Mouse (Mus musculus): ENCODE results near the gene Tcte1. TPM values are rescaled to one million over a fixed set of nuclear protein-coding genes. Genes with fewer than 3 reads are reported as not detected.

The Tcte1 gene
- polyA plus RNA-seq (2012; rRNA removed): 0.04 and 0.10 TPM in 2 replicates

GRCm38 (mm10) chr17:45523263-45523662, at the start of gene Tcte1:
Gene Tcte1 (plus strand): TSS chr17:45523434.

GRCm38 (mm10) chr17:45474669-45475465, 48.4 kb upstream of the Tcte1 start, which contains the start of gene Spats1:
Gene Spats1 (minus strand): TSS chr17:45475415.

GRCm38 (mm10) chr17:45506700-45507189, 16.5 kb upstream of the Tcte1 start, which contains the start of gene Aars2:
Gene Aars2 (plus strand): TSS chr17:45506841.

GRCm38 (mm10) chr17:45549617-45550181, 26.5 kb downstream of the Tcte1 start, which contains the start of gene Tmem151b:
Gene Tmem151b (minus strand): TSS chr17:45549677.

GRCm38 (mm10) chr17:45555452-45556106, 32.3 kb downstream of the Tcte1 start, which contains the start of gene Nfkbie:
Gene Nfkbie (plus strand): TSS chr17:45555703.

GRCm38 (mm10) chr17:45563655-45564530, 40.7 kb downstream of the Tcte1 start, which contains the start of gene Slc35b2:
Gene Slc35b2 (plus strand): TSS chr17:45563874.

GRCm38 (mm10) chr17:45573087-45573779, 50.0 kb downstream of the Tcte1 start, which contains the start of gene Hsp90ab1:
Gene Hsp90ab1 (minus strand): TSS chr17:45573271.

Other genes starting within 250 kb of the Tcte1 start
- 51.3 and 57.5 TPM in 2 replicates for gene Cdc5l, start 89.7 kb upstream of the Tcte1 start, polyA plus RNA-seq (2012; rRNA removed)
- gene Spats1, start 48.0 kb upstream of the Tcte1 start, polyA plus RNA-seq (2012; rRNA removed): 0.18 and 0.45 TPM in 2 replicates
- gene Aars2, start 16.6 kb upstream of the Tcte1 start, polyA plus RNA-seq (2012; rRNA removed): 21.9 and 24.1 TPM in 2 replicates
- 12.7 and 14.0 TPM in 2 replicates for gene Tmem151b, start 26.2 kb downstream of the Tcte1 start, polyA plus RNA-seq (2012; rRNA removed)
- 3.4 and 4.1 TPM in 2 replicates for gene Nfkbie, start 32.3 kb downstream of the Tcte1 start, polyA plus RNA-seq (2012; rRNA removed)
- gene Slc35b2, start 40.4 kb downstream of the Tcte1 start, polyA plus RNA-seq (2012; rRNA removed): 59.0 and 67.3 TPM in 2 replicates
- gene Hsp90ab1, start 49.8 kb downstream of the Tcte1 start, polyA plus RNA-seq (2012; rRNA removed): 1,227 and 1,796 TPM in 2 replicates
- 49.8 and 51.7 TPM in 2 replicates for gene Slc29a1, start 76.2 kb downstream of the Tcte1 start, polyA plus RNA-seq (2012; rRNA removed)
- gene Mymx, start 78.7 kb downstream of the Tcte1 start, polyA plus RNA-seq (2012; rRNA removed): 0.17 and 9.4 TPM in 2 replicates
- gene Capn11, start 135.9 kb downstream of the Tcte1 start, polyA plus RNA-seq (2012; rRNA removed): 0.16 and 1.6 TPM in 2 replicates
- gene Mrpl14, start 162.9 kb downstream of the Tcte1 start, polyA plus RNA-seq (2012; rRNA removed): 53.4 and 76.5 TPM in 2 replicates
- gene Tmem63b, start 163.5 kb downstream of the Tcte1 start, polyA plus RNA-seq (2012; rRNA removed): 93.6 and 123 TPM in 2 replicates
- gene 1600014C23Rik, start 210.4 kb downstream of the Tcte1 start, polyA plus RNA-seq (2012; rRNA removed): 0.12 and 0.15 TPM in 2 replicates